Mouse (Mus musculus) limb, embryonic 12.5 days (tissue): ENCODE data around the gene Ddx42. TPM values are rescaled to one million over a fixed set of nuclear protein-coding genes. Genes with fewer than 3 reads are reported as not detected.

Experiments used
- ATAC-seq: fragments of 200-750 bp; cut with Nextera tagmentation; 2 replicates; pipeline ENCODE4 v1.8.0; 2017; ENCODE audit warnings: low read depth, moderate TSS enrichment; ENCODE audit not compliant: insufficient number of reproducible peaks, insufficient read depth, low FRiP score, low TSS enrichment
- H3K27ac ChIP-seq: fragments of 300-500 bp; sonication (generic); 2 replicates; pipeline ENCODE4 v1.5.1; 2016; ENCODE audit warnings: mild to moderate bottlenecking, moderate library complexity
- H3K27me3 ChIP-seq: fragments of 300-500 bp; sonication (generic); 2 replicates; pipeline ENCODE4 v1.6.1; 2016; ENCODE audit warnings: mild to moderate bottlenecking, moderate library complexity
- H3K36me3 ChIP-seq: fragments of 300-500 bp; sonication (generic); 2 replicates; pipeline ENCODE4 v1.6.1; 2016; ENCODE audit warnings: mild to moderate bottlenecking, moderate library complexity
- H3K4me1 ChIP-seq: fragments of 300-500 bp; sonication (generic); replicated peaks from 2 replicates; pipeline ENCODE4 v1.6.1; 2016
- H3K4me2 ChIP-seq: fragments of 300-500 bp; sonication (generic); 2 replicates; pipeline ENCODE4 v1.6.1; 2016; ENCODE audit warnings: mild to moderate bottlenecking, moderate library complexity
- H3K4me3 ChIP-seq: fragments of 300-500 bp; sonication (generic); replicated peaks from 2 replicates; pipeline ENCODE4 v1.5.1; 2016; ENCODE audit warnings: mild to moderate bottlenecking
- H3K9ac ChIP-seq: fragments of 300-500 bp; sonication (generic); replicated peaks from 2 replicates; pipeline ENCODE4 v1.6.1; 2016; ENCODE audit warnings: mild to moderate bottlenecking, moderate library complexity
- H3K9me3 ChIP-seq: fragments of 300-500 bp; sonication (generic); 2 replicates; pipeline ENCODE4 v1.6.1; 2016; ENCODE audit warnings: mild to moderate bottlenecking, moderate library complexity
- WGBS: fragments of 180-500 bp; shearing (Covaris S2); methylation state at CpG from one replicate; pipeline ENCODE4 v1.1.7; 2016; 5-methylcytosine and 5-hydroxymethylcytosine counted together
- polyA plus RNA-seq: library from polyadenylated mRNA; unstranded; fragments of >200 nt; fragmentation: Nextera tagmentation; extraction: Ambion mirVana; gene quantifications from 2 replicates; pipeline ENCODE4 v1.2.1, GENCODE M21; 2016

Gene Ddx42
- polyA plus RNA-seq, 1 experiment from 2014 or later: 107 TPM

- H3K27ac ChIP-seq: peak within 1 kb of the TSS; percentile 72
- H3K36me3 ChIP-seq: peaks cover 73% of the 10 kb centered on the region
- WGBS: under 1% methylated on average over 42 of the region's 42 CpGs
Observed at GRCm38 (mm10) chr11:106255685-106256451, 39.1 kb downstream of the Ddx42 start, which contains the start of the genes Ftsj3 and Psmc5. Gene Ftsj3 (minus strand): TSS chr11:106256079. Gene Psmc5 (plus strand): TSS chr11:106256154.

GRCm38 (mm10) chr11:106256775-106257174, 40.0 kb downstream of the Ddx42 start:
- H3K36me3 ChIP-seq: peaks cover 73% of the 10 kb centered on the region
- H3K4me1 ChIP-seq: peaks cover 21% of the 10 kb centered on the region
- H3K4me3 ChIP-seq: peak overlapping the region; percentile 77
- no peaks in the 10 kb centered on the region for H3K9me3 ChIP-seq
- no peak for ATAC-seq
- WGBS: 68% methylated on average over 5 of the region's 5 CpGs
- peak overlapping the region; percentile 93 for H3K4me2 ChIP-seq
- H3K9ac ChIP-seq: peak overlapping the region; percentile 75
- H3K27me3 ChIP-seq: no peaks in the 10 kb centered on the region
- H3K27ac ChIP-seq: no peak overlapping the region

More at GRCm38 (mm10) chr11:106255685-106256451, 39.1 kb downstream of the Ddx42 start, which contains the start of the genes Ftsj3 and Psmc5:
- ATAC-seq: peak; percentile 93
- Histone ChIP-seq H3K9ac (peak within 1 kb of the TSS; percentile 75), H3K9me3 (no peaks in the 10 kb centered on the region), H3K4me2 (peak within 1 kb of the TSS; percentile 93), H3K4me3 (peak within 1 kb of the TSS; percentile 77), H3K4me1 (peaks cover 21% of the 10 kb centered on the region), H3K27me3 (no peaks in the 10 kb centered on the region)

DNA sequence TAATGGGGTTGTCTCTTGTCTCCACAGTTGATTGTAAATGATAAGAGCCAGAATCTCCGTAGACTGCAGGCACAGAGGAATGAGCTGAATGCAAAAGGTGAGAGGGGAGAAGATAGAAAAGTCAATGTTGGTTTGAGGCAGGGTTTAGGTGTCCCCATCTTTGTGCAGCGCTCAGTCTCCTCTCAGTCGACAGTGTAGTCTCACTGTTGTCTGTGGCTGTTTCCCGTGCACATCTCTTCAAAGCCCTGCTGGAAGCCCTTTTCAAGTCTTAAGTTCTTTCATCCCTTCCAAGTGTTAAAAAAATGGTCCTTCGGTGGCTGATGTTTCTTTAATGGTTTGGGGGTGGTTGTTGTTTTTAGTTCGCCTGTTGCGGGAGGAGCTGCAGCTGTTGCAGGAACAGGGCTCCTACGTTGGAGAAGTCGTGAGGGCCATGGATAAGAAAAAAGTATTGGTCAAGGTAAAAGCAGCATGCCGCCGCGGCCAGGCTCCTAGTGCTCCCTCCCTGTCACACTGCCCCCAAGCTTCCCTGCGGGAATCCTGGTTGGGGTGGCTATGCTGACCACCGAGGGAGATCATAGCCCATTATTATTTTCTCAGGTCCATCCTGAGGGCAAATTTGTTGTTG, 44.2 kb downstream of the Ddx42 start:
- Histone ChIP-seq H3K36me3 (peaks cover 90% of the 10 kb centered on the region), H3K4me1 (peaks cover 12% of the 10 kb centered on the region), H3K9ac (no peak overlapping the region), H3K4me3 (no peak overlapping the region), H3K4me2 (no peak overlapping the region), H3K27ac (no peak overlapping the region), H3K27me3 (no peaks in the 10 kb centered on the region), H3K9me3 (no peaks in the 10 kb centered on the region)
- no peak for ATAC-seq
- WGBS: 78% methylated on average over 14 of the region's 14 CpGs

GRCm38 (mm10) chr11:106263963-106264362, 47.2 kb downstream of the Ddx42 start:
- H3K27me3 ChIP-seq: no peaks in the 10 kb centered on the region
- H3K4me1 ChIP-seq: peaks cover 25% of the 10 kb centered on the region
- H3K9ac ChIP-seq: no peak overlapping the region
- no peak overlapping the region for H3K4me3 ChIP-seq
- no peak for ATAC-seq
- H3K9me3 ChIP-seq: no peaks in the 10 kb centered on the region
- peaks cover 83% of the 10 kb centered on the region for H3K36me3 ChIP-seq
- H3K27ac ChIP-seq: no peak overlapping the region
- H3K4me2 ChIP-seq: no peak overlapping the region
- 86% methylated on average over 9 of the region's 9 CpGs for WGBS

DNA sequence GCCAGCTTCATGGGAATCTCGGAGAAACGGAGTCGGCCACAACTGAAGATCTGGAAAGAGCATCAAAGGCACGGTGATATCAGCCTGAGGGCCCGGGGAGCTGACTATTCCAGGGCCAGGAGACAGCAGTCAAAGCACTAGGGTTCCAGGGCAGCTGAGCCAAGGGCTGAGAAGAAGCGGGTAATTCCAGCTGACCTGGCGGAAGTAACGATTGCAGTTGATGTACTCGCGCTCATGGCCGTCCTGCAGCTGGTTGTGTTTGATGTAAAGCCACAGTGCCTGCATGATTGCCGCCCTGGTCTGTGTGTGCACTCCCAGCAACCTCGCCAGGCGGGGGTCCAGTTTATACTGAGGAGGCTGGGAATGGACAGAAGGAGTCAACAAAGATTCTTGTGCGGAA, 48.3 kb downstream of the Ddx42 start:
- Histone ChIP-seq H3K4me2 (no peak overlapping the region), H3K9ac (no peak overlapping the region), H3K4me3 (no peak overlapping the region), H3K36me3 (peaks cover 72% of the 10 kb centered on the region), H3K27ac (no peak overlapping the region), H3K27me3 (no peaks in the 10 kb centered on the region), H3K4me1 (peaks cover 32% of the 10 kb centered on the region), H3K9me3 (no peaks in the 10 kb centered on the region)
- WGBS: 91% methylated on average over 15 of the region's 15 CpGs
- no peak for ATAC-seq

DNA sequence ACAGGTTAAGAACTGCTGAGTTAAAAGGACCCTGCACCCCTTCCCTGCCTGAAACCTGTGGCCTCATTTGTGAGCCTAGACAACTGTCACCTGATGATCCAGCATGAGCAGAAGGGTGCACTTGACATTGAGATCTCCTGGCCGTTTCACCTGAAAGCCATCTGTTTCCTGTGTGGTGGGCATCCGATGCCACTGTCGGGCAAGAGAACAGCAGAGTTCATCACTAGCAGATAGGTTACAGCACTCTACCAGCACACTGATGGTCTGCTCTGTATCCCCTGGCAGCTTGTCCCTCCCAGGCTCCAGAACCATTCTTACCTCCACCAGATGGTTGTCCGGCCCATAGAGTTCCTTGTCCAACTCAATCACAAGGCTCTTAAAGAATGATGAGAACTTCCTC, 48.8 kb downstream of the Ddx42 start:
- peaks cover 38% of the 10 kb centered on the region for H3K4me1 ChIP-seq
- no peak overlapping the region for H3K9ac ChIP-seq
- H3K4me3 ChIP-seq: no peak overlapping the region
- H3K27ac ChIP-seq: no peak overlapping the region
- no peaks in the 10 kb centered on the region for H3K27me3 ChIP-seq
- peaks cover 68% of the 10 kb centered on the region for H3K36me3 ChIP-seq
- ATAC-seq: no peak
- 92% methylated on average over 4 of the region's 4 CpGs for WGBS
- H3K9me3 ChIP-seq: no peaks in the 10 kb centered on the region
- no peak overlapping the region for H3K4me2 ChIP-seq

DNA sequence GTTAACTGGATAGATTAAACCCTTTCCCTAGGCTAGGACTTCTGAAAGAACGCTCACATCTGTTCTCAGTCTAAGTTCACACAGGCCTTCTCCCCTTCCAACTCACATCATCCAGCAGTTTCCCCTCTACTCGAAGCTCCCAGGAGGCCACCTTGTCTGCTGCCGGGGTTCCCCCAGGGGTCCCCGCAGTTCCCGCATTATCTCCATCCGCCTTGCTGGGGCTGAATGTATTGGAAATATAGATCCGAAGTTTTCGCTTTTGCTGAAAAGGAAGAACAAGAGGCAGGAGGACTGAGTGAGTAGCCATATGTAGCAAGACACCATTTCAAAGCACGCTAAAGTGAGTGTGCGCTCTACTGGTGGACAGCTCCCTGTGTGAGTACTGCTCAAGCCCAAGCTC, 49.7 kb downstream of the Ddx42 start:
- H3K27me3 ChIP-seq: no peaks in the 10 kb centered on the region
- peaks cover 45% of the 10 kb centered on the region for H3K4me1 ChIP-seq
- peak overlapping the region; percentile 30 for H3K4me3 ChIP-seq
- 91% methylated on average over 10 of the region's 10 CpGs for WGBS
- no peaks in the 10 kb centered on the region for H3K9me3 ChIP-seq
- no peak for ATAC-seq
- H3K27ac ChIP-seq: peak overlapping the region; percentile 93; the same call in 1 of the 2 replicates
- peaks cover 59% of the 10 kb centered on the region for H3K36me3 ChIP-seq
- no peak overlapping the region for H3K9ac ChIP-seq
- peak overlapping the region; percentile 51; the same call in 1 of the 2 replicates for H3K4me2 ChIP-seq

- peaks cover 48% of the 10 kb centered on the region for H3K4me1 ChIP-seq
- 0 out of 2 replicates have a peak overlapping the region, but pooled peaks have one; percentile 40 for H3K9ac ChIP-seq
- H3K27ac ChIP-seq: peak overlapping the region; percentile 93
- no peaks in the 10 kb centered on the region for H3K9me3 ChIP-seq
- H3K4me2 ChIP-seq: peak overlapping the region; percentile 51
- WGBS: 45% methylated on average over 15 of the region's 15 CpGs
- no peak for ATAC-seq
- H3K36me3 ChIP-seq: peaks cover 50% of the 10 kb centered on the region
- peak overlapping the region; percentile 30 for H3K4me3 ChIP-seq
- no peaks in the 10 kb centered on the region for H3K27me3 ChIP-seq
Observed at GRCm38 (mm10) chr11:106267311-106267852, 50.7 kb downstream of the Ddx42 start.

DNA sequence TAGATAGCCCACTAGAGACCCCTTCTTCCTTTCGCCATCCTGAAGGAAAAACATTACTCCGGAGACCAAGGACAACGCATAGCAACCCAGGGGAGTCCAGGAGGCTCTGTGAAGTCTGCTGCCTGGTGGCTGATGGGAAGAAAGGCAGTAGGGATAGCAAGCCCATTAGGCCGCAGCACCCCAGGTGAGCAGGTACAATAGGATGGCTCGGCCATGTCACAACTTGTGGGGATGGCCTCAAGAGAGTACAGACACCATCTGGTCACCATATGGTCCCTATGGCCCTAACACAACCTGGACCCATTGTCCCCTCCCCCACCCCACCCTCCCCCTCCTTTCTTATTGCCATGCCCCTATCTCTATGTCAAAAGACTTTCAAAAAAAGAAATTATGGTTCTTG, 51.1 kb downstream of the Ddx42 start:
- Histone ChIP-seq H3K9me3 (no peaks in the 10 kb centered on the region), H3K27me3 (no peaks in the 10 kb centered on the region), H3K27ac (peak overlapping the region; percentile 93), H3K4me3 (peak overlapping the region; percentile 30), H3K36me3 (peaks cover 45% of the 10 kb centered on the region), H3K4me2 (peak overlapping the region; percentile 51), H3K4me1 (peaks cover 48% of the 10 kb centered on the region), H3K9ac (0 out of 2 replicates have a peak overlapping the region, but pooled peaks have one; percentile 40)
- ATAC-seq: no peak
- 23% methylated on average over 5 of the region's 5 CpGs for WGBS

- Histone ChIP-seq H3K4me3 (peak overlapping the region; percentile 30), H3K27me3 (no peaks in the 10 kb centered on the region), H3K4me1 (peaks cover 50% of the 10 kb centered on the region), H3K4me2 (peak overlapping the region; percentile 51), H3K36me3 (peaks cover 39% of the 10 kb centered on the region), H3K9me3 (no peaks in the 10 kb centered on the region), H3K27ac (peak overlapping the region; percentile 93), H3K9ac (peak overlapping the region; percentile 35)
- WGBS: 9% methylated on average over 8 of the region's 8 CpGs
- no peak for ATAC-seq
Observed at GRCm38 (mm10) chr11:106268326-106269059, 51.8 kb downstream of the Ddx42 start.
